ENCODE assay signal across 24 mouse cellular contexts in genomic region chr6:9069913-9070312, GRCm38 (mm10).
A peak's percentile ranks its signal among the peaks of the same experiment; 100 is the strongest.
DNase-seq lines count a peak whose midpoint lies in the region; ATAC-seq and TF ChIP-seq lines count a peak whose summit lies in the region.
"Had no signal": no experiment of that assay in that cellular context is flagged by ENCODE, and none has a peak within 500 bp of the region (broad histone marks: within the 10 kb centered on the region; RNA-seq: fewer than 3 reads in every experiment).

No protein-coding gene starts in this region.

- no peaks in the 10 kb centered on the region for H3K9me3 ChIP-seq in forebrain, embryonic 12.5 days
- H3K9me3 ChIP-seq in forebrain, postnatal 0 days (ENCODE audit: low read length), result no peaks in the 10 kb centered on the region
- H3K9me3 ChIP-seq in midbrain, postnatal 0 days (ENCODE audit: low read length), result no peaks in the 10 kb centered on the region
- no peaks in the 10 kb centered on the region for H3K9me3 ChIP-seq in midbrain, embryonic 10.5 days (replicated peaks)
- H3K9me3 ChIP-seq in limb, embryonic 10.5 days (replicated peaks), result no peaks in the 10 kb centered on the region
- H3K9me3 ChIP-seq: embryonic facial prominence, embryonic 12.5 days; forebrain, embryonic 13.5 days; heart, embryonic 13.5 days; limb, embryonic 15.5 days had no signal

- no peak for TF ChIP-seq CTCF in forebrain, postnatal 0 days (IDR thresholded peaks at IDR 0.05; ENCODE audit: low read depth)
- TF ChIP-seq CTCF in midbrain, postnatal 0 days (IDR thresholded peaks at IDR 0.05), result no peak

- no peak overlapping the region for H3K4me3 ChIP-seq in forebrain, embryonic 12.5 days (replicated peaks)
- no peak overlapping the region for H3K4me3 ChIP-seq in forebrain, postnatal 0 days (ENCODE audit: low read depth, low read length)
- H3K4me3 ChIP-seq in midbrain, postnatal 0 days (ENCODE audit: low read depth, low read length), result no peak overlapping the region
- H3K4me3 ChIP-seq in midbrain, embryonic 10.5 days, result no peak overlapping the region
- no peak overlapping the region for H3K4me3 ChIP-seq in limb, embryonic 10.5 days
- H3K4me3 ChIP-seq: embryonic facial prominence, embryonic 12.5 days; erythroblast, embryonic 14.5 days; forebrain, embryonic 13.5 days; heart, adult 2 months; heart, embryonic 13.5 days; limb, embryonic 15.5 days had no signal

- no peak for DNase-seq in forebrain, postnatal 0 days
- DNase-seq in midbrain, postnatal 0 days (ENCODE audit: low spot score), result no peak
- no peak for DNase-seq in midbrain, embryonic 10.5 days (ENCODE audit: low spot score)
- DNase-seq in limb, embryonic 10.5 days (ENCODE audit: low spot score), result peak; percentile 40
- no peak for DNase-seq in thymus, postnatal 25 days
- no peak for DNase-seq in left cerebral cortex, adult 9 months (ENCODE audit: low spot score in 2 of 2)
- DNase-seq: adrenal gland, postnatal 10 days; cerebellum, adult 2 months; cerebellum, postnatal 25 days; gastrocnemius, postnatal 36 days; heart, adult 2 months; kidney, postnatal 25 days; lung, embryonic 14.5 days; thymus, adult 18-20 months had no signal

- peaks cover 6% of the 10 kb centered on the region; the same call in 1 of the 2 replicates for H3K4me1 ChIP-seq in forebrain, embryonic 12.5 days
- no peaks in the 10 kb centered on the region for H3K4me1 ChIP-seq in forebrain, postnatal 0 days (ENCODE audit: insufficient read depth)
- H3K4me1 ChIP-seq in midbrain, postnatal 0 days (ENCODE audit: insufficient read depth, low read length), result no peaks in the 10 kb centered on the region
- peaks cover 8% of the 10 kb centered on the region; the same call in 1 of the 2 replicates for H3K4me1 ChIP-seq in midbrain, embryonic 10.5 days
- H3K4me1 ChIP-seq in limb, embryonic 10.5 days, result peaks cover 11% of the 10 kb centered on the region
- H3K4me1 ChIP-seq: embryonic facial prominence, embryonic 12.5 days; heart, embryonic 13.5 days; limb, embryonic 15.5 days had no signal

- no peaks in the 10 kb centered on the region for H3K27me3 ChIP-seq in forebrain, embryonic 12.5 days
- no peaks in the 10 kb centered on the region for H3K27me3 ChIP-seq in forebrain, postnatal 0 days (ENCODE audit: insufficient read depth, low read length)
- no peaks in the 10 kb centered on the region for H3K27me3 ChIP-seq in midbrain, postnatal 0 days (ENCODE audit: insufficient read depth, low read length)
- H3K27me3 ChIP-seq in midbrain, embryonic 10.5 days (ENCODE audit: low read depth, poor library complexity, severe bottlenecking), result no peaks in the 10 kb centered on the region
- no peaks in the 10 kb centered on the region for H3K27me3 ChIP-seq in limb, embryonic 10.5 days (ENCODE audit: low read depth, poor library complexity, severe bottlenecking)
- H3K27me3 ChIP-seq: embryonic facial prominence, embryonic 12.5 days; forebrain, embryonic 13.5 days; heart, embryonic 13.5 days; limb, embryonic 15.5 days had no signal

- no peak overlapping the region for H3K27ac ChIP-seq in forebrain, embryonic 12.5 days
- no peak overlapping the region for H3K27ac ChIP-seq in forebrain, postnatal 0 days (ENCODE audit: low read depth, low read length)
- H3K27ac ChIP-seq in midbrain, postnatal 0 days (ENCODE audit: low read depth, low read length), result no peak overlapping the region
- no peak overlapping the region for H3K27ac ChIP-seq in midbrain, embryonic 10.5 days (replicated peaks)
- H3K27ac ChIP-seq in limb, embryonic 10.5 days, result no peak overlapping the region
- H3K27ac ChIP-seq: embryonic facial prominence, embryonic 12.5 days; forebrain, embryonic 13.5 days; heart, adult 2 months; heart, embryonic 13.5 days; limb, embryonic 15.5 days; liver, embryonic 14.5 days had no signal

- H3K9ac ChIP-seq in forebrain, embryonic 12.5 days, result no peak overlapping the region
- H3K9ac ChIP-seq in forebrain, postnatal 0 days, result no peak overlapping the region
- no peak overlapping the region for H3K9ac ChIP-seq in midbrain, postnatal 0 days (replicated peaks; ENCODE audit: low read length, poor library complexity, severe bottlenecking)
- H3K9ac ChIP-seq: embryonic facial prominence, embryonic 12.5 days; forebrain, embryonic 13.5 days; heart, embryonic 13.5 days; limb, embryonic 15.5 days; liver, embryonic 14.5 days; lung, embryonic 14.5 days had no signal

- no peak overlapping the region for H3K4me2 ChIP-seq in forebrain, embryonic 12.5 days
- H3K4me2 ChIP-seq in forebrain, postnatal 0 days (ENCODE audit: low read depth), result no peak overlapping the region
- no peak overlapping the region for H3K4me2 ChIP-seq in midbrain, postnatal 0 days (ENCODE audit: low read depth, low read length, poor library complexity, severe bottlenecking)
- H3K4me2 ChIP-seq: embryonic facial prominence, embryonic 12.5 days; forebrain, embryonic 13.5 days; heart, embryonic 13.5 days; limb, embryonic 15.5 days; lung, embryonic 14.5 days had no signal

- no peaks in the 10 kb centered on the region for H3K36me3 ChIP-seq in forebrain, embryonic 12.5 days (replicated peaks)
- H3K36me3 ChIP-seq in forebrain, postnatal 0 days (ENCODE audit: insufficient read depth), result no peaks in the 10 kb centered on the region
- H3K36me3 ChIP-seq in midbrain, postnatal 0 days (ENCODE audit: insufficient read depth, low read length), result no peaks in the 10 kb centered on the region
- no peaks in the 10 kb centered on the region for H3K36me3 ChIP-seq in midbrain, embryonic 10.5 days
- H3K36me3 ChIP-seq in limb, embryonic 10.5 days, result no peaks in the 10 kb centered on the region
- H3K36me3 ChIP-seq: embryonic facial prominence, embryonic 12.5 days; heart, embryonic 13.5 days; limb, embryonic 15.5 days had no signal

- WGBS in forebrain, embryonic 12.5 days, result 71% methylated on average over 7 of the region's 7 CpGs
- 62% methylated on average over 7 of the region's 7 CpGs for WGBS in forebrain, postnatal 0 days
- 73% methylated on average over 7 of the region's 7 CpGs for WGBS in midbrain, postnatal 0 days
- WGBS in midbrain, embryonic 10.5 days, result 77% methylated on average over 7 of the region's 7 CpGs
- 44% methylated on average over 7 of the region's 7 CpGs for WGBS in limb, embryonic 10.5 days

- ATAC-seq in forebrain, embryonic 12.5 days (ENCODE audit: low FRiP score), result 0 out of 2 replicates have a peak, but pooled peaks have one; percentile 39
- ATAC-seq in forebrain, postnatal 0 days, result no peak
- ATAC-seq in midbrain, postnatal 0 days (ENCODE audit: low FRiP score), result 0 out of 2 replicates have a peak, but pooled peaks have one; percentile 38
- ATAC-seq in frontal cortex, adult (ENCODE audit: low TSS enrichment), result no peak
- ATAC-seq: activated CD4-positive, CD25-positive, alpha-beta regulatory T cell, adult 4 months; forebrain, embryonic 13.5 days; intestine, postnatal 0 days had no signal

Comparison
In these comparisons a context has a peak if more than half of its experiments do, and no peak if none do; other contexts are left out.
1. ATAC-seq: peak in forebrain, embryonic 12.5 days (single experiment) and midbrain, postnatal 0 days (single experiment); none in forebrain, postnatal 0 days (single experiment) and frontal cortex, adult (single experiment).